Mouse (Mus musculus): Measurements from ENCODE around the gene Cryaa.
"Not testable (repeated sequence)": the region's sequence is repeated elsewhere in the genome, so short reads cannot be mapped to it uniquely, and the experiment has no call there.

The Cryaa gene

GRCm38 (mm10) chr17:31660661-31661250, 16.9 kb upstream of the Cryaa start:
- DNase-seq (ENCODE audit: low spot score in 2 of 2) = peak; percentile 56 to 68

GRCm38 (mm10) chr17:31662855-31663254, 14.8 kb upstream of the Cryaa start:
- DNase-seq (ENCODE audit: low spot score in 2 of 2) = no peak

GRCm38 (mm10) chr17:31664760-31665159, 12.8 kb upstream of the Cryaa start:
- peak; percentile 55 to 70 for DNase-seq (ENCODE audit: low spot score in 2 of 2)

GRCm38 (mm10) chr17:31668306-31668705, 9.3 kb upstream of the Cryaa start:
- DNase-seq (ENCODE audit: low spot score in 2 of 2) = no peak

- no peak for DNase-seq (ENCODE audit: low spot score in 2 of 2)
These were observed 7.4 kb upstream of the Cryaa start for GRCm38 (mm10) chr17:31670163-31670562.

GRCm38 (mm10) chr17:31671698-31672097, 5.9 kb upstream of the Cryaa start:
- no peak for DNase-seq (ENCODE audit: low spot score in 2 of 2)

GRCm38 (mm10) chr17:31672279-31672678, 5.3 kb upstream of the Cryaa start:
- DNase-seq (ENCODE audit: low spot score in 2 of 2) = no peak

- DNase-seq (ENCODE audit: low spot score in 2 of 2) = no peak
These were observed 3.2 kb upstream of the Cryaa start for GRCm38 (mm10) chr17:31674426-31674825.

GRCm38 (mm10) chr17:31680450-31680849, 2.8 kb downstream of the Cryaa start:
- DNase-seq (ENCODE audit: low spot score in 2 of 2) = no peak

- peak; percentile 76 to 87 for DNase-seq (ENCODE audit: low spot score in 2 of 2)
These were observed 8.1 kb downstream of the Cryaa start for GRCm38 (mm10) chr17:31685514-31686224.

- peak in 1 of 2 experiments; percentile 16 for DNase-seq (ENCODE audit: low spot score in 2 of 2)
These were observed 8.6 kb downstream of the Cryaa start for GRCm38 (mm10) chr17:31686225-31686564.

GRCm38 (mm10) chr17:31688112-31688511, 10.5 kb downstream of the Cryaa start:
- DNase-seq (ENCODE audit: low spot score in 2 of 2) = no peak

GRCm38 (mm10) chr17:31689606-31690005, 12.0 kb downstream of the Cryaa start:
- no peak for DNase-seq (ENCODE audit: low spot score in 2 of 2)

- DNase-seq (ENCODE audit: low spot score in 2 of 2) = no peak
These were observed 15.3 kb downstream of the Cryaa start for GRCm38 (mm10) chr17:31692918-31693317.

GRCm38 (mm10) chr17:31693330-31694022, 15.9 kb downstream of the Cryaa start:
- peak; percentile 43 to 61 for DNase-seq (ENCODE audit: low spot score in 2 of 2)

GRCm38 (mm10) chr17:31694023-31694376, 16.4 kb downstream of the Cryaa start:
- DNase-seq (ENCODE audit: low spot score in 2 of 2) = no peak

- no peak for DNase-seq (ENCODE audit: low spot score in 2 of 2)
These were observed 17.3 kb downstream of the Cryaa start for GRCm38 (mm10) chr17:31694949-31695348.

GRCm38 (mm10) chr17:31695356-31695755, 17.7 kb downstream of the Cryaa start:
- DNase-seq (ENCODE audit: low spot score in 2 of 2) = not testable (repeated sequence)

- no peak for DNase-seq (ENCODE audit: low spot score in 2 of 2)
These were observed 20.7 kb downstream of the Cryaa start for GRCm38 (mm10) chr17:31698347-31698746.

- no peak for DNase-seq (ENCODE audit: low spot score in 2 of 2)
These were observed 25.8 kb downstream of the Cryaa start for GRCm38 (mm10) chr17:31703276-31703980.

- peak; percentile 26 to 37 for DNase-seq (ENCODE audit: low spot score in 2 of 2)
These were observed 27.8 kb downstream of the Cryaa start for GRCm38 (mm10) chr17:31705271-31706020.
